Mouse (Mus musculus): ENCODE measurements around the gene Espl1.
"Not testable (repeated sequence)": the region's sequence is repeated elsewhere in the genome, so short reads cannot be mapped to it uniquely, and the experiment has no call there.

Gene Espl1

DNA sequence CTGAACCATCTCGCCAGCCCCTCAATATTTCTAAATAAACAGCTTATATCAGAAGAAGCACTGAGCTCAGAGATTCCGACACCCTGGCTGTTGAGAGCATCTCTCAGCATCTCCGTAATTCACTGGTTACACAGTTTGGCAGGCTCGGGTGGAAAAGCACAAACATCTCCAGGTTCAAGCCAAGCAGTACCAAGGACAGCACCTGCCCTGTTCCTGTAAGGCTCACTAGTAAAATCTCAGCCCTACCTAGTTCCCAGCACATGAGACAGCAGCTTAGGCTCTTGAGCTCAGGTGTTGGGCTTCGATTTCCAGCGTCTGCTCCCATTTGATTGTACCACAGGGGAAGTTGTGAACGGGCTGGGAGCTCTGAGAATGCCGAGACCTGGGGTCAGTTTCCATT lies 39.2 kb downstream of the Espl1 start:
- DNase-seq (ENCODE audit: low read depth, low spot score): no peak

DNA sequence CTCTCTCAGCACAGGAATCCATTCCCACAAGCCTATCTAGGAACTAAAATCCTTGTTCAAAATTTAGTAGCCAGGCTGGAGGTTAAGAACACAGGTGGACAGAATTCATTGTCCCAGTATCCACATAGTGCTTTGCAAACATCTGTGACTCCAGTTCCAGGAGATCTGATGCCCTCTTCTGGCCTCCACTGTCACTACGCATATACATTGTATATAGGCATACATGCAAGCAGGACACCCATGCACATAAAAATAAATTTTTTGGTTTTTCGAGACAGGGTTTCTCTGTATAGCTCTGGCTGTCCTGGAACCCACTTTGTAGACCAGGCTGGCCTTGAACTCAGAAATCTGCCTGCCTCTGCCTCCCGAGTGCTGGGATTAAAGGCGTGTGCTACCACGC lies 39.9 kb downstream of the Espl1 start:
- DNase-seq (ENCODE audit: low read depth, low spot score): not testable (repeated sequence)

DNA sequence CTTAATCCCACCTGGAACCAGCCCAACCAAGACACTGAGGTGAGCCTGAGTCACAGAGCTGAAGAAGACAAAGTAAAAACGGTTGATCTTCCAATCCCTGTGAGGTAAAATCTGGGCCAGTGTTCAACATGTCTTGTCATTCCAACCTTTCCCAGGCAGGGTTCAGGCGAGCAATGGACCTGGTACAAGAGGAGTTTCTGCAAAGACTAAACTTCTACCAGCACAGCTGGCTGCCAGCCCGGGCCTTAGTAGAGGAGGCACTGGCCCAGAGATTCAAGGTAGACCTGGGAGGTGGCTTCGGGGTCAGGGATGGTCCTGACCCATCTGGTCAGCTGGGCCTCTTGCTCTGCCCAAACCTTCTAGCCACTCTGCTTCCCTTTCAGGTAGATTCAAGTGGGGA lies 40.9 kb downstream of the Espl1 start:
- DNase-seq (ENCODE audit: low read depth, low spot score): no peak

- no peak for DNase-seq (ENCODE audit: low read depth, low spot score)
Observed at GRCm38 (mm10) chr15:102339612-102340011, 43.5 kb downstream of the Espl1 start.

GRCm38 (mm10) chr15:102341580-102341979 lies 45.5 kb downstream of the Espl1 start:
- DNase-seq (ENCODE audit: low read depth, low spot score): no peak

DNA sequence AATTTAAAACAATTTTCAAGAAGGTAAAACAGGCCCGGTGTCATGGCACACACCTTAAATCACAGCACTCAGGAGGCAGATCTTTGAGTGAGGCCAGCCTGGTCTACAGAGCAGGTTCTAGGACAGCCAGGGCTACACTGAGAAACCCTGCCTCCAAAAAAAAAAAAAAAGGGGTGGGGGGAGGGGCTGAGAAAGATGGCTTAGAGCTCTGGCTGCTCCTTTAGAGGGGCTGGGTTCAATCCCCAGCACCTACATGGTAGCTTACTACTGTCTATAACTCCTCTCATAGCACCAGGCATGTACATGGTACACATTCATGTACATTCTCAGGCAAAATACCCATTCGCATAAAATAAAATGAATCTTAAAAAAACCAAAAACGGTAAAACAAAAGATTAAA lies 48.4 kb downstream of the Espl1 start:
- no peak for DNase-seq (ENCODE audit: low read depth, low spot score)

DNA sequence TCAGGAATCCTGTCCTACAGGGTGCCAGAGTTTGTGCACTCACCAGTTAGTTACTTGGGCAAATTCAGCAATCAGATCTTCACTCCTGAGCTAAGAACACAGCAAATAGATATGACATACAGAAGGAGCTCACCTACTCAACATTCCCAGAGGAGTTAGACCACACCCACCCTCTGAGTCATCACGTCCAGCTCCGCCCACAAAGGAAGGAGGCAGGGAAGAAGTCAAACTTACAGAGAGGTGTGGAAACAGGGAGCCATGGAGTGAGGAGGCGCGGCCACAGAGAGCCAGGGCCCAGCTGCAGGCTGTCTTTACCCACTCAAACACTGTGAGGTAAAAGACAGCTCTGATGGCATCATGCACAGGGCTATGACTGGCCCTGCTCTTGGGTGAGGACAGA lies 50.4 kb downstream of the Espl1 start:
- DNase-seq (ENCODE audit: low read depth, low spot score): no peak

DNA sequence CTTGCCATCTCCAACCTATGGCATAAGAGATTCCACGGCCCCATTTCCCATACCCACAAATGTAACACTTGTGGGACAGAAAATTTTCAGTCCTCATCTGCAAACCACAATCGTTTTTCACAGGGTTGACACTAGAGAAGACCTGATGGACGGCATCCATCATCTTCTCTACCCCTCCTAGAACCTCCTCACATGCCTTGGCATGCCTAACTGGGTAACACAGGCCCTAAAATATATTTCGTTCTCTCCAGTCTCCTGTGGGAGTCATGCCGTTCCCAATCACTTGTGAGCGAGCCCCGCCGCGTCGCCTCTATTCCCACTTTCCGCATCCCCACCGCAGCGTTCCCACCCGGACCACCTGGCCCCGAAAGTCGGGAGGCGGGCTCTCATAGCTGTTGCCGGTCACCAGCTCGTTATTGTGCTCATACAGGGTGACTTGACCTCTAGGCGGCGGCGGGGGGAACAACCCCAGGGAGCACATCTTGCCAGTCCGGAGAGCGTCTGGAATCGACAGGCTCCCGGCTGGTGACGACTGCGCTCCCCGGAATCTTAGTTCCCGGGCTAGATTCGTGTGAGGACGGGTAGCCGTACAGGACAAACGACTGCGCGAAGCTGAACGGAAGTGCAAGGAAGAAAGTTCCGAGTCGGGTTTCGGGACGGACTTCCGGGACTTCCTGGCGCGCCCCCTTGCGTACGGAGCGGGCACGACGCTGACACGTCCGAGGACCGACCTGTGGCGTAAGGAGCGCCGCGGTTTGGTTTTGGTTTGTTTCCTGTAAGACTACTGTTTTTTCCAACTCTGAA lies 54.3 kb downstream of the Espl1 start, which contains the start of gene Aaas:
Aaas (minus strand) TSS at position 634 of the 804 bp plus-strand sequence.
- peak; percentile 91 for DNase-seq (ENCODE audit: low read depth, low spot score)

GRCm38 (mm10) chr15:102350942-102351291 lies 54.9 kb downstream of the Espl1 start:
- no peak for DNase-seq (ENCODE audit: low read depth, low spot score)

GRCm38 (mm10) chr15:102352177-102352576 lies 56.1 kb downstream of the Espl1 start:
- DNase-seq (ENCODE audit: low read depth, low spot score): no peak

- no peak for DNase-seq (ENCODE audit: low read depth, low spot score)
Observed at GRCm38 (mm10) chr15:102353986-102354385, 57.9 kb downstream of the Espl1 start.

GRCm38 (mm10) chr15:102355134-102355870 lies 59.2 kb downstream of the Espl1 start:
- DNase-seq (ENCODE audit: low read depth, low spot score): no peak

GRCm38 (mm10) chr15:102355871-102356441 lies 59.9 kb downstream of the Espl1 start:
- DNase-seq (ENCODE audit: low read depth, low spot score): no peak

DNA sequence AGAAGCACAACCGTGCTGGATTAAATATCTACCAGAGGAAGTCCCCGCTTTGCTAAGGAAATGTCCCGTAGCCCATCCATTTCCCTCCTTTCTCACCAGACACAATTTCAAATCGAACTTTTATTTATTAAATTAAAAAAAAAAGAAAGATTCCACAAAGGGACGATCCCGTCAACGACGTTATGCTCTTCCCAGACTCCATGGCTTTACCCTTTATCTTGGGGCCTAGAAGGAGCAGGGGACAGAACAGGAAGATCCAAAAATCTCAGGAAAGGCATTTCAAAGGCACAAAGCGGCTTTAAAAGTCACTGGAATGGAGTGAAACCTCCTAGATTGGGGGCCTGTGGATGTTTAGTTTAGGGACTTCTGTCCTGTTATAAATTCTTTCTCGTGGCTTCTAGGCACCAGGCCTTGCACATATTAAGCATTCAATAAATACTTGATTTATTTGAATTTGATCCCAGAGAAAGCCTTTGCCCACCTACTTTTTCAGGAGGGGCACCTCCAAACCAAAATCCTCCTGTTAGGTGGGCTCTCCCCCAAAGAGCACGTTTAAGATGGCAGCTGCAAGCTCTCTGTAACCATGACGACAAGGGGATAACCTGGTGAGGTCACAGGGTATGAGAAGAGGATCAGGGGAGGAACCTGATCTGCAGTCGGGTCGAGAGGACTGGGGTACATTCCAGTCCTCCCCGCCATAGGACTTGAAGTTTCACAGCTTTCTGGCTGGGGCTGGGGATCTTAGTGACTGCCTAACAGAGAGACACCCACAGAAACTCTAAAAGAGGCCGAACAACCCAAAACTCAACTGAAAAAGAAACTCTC lies 60.6 kb downstream of the Espl1 start:
- no peak for DNase-seq (ENCODE audit: low read depth, low spot score)

GRCm38 (mm10) chr15:102358126-102358525 lies 62.1 kb downstream of the Espl1 start:
- DNase-seq (ENCODE audit: low read depth, low spot score): no peak

DNA sequence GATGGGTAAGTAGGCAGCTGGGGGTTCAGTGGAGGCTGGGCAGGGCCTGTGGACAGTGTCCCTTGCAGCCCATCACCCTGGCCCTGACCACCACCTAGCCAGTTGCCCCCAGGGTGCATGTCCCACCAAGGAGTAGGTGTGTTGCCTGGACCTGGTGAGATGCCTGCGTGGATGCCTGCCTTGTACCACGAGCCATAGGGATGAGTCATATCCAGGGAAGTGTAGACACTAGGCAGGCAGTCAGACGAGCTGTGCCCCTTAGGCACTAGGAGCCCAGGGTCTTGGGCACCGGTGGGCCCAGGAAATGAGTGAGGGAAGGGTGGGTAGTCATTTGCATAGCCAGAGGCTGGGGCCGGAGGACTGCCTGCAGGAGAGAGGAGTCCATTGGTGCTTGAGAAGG lies 62.8 kb downstream of the Espl1 start:
- DNase-seq (ENCODE audit: low read depth, low spot score): no peak

DNA sequence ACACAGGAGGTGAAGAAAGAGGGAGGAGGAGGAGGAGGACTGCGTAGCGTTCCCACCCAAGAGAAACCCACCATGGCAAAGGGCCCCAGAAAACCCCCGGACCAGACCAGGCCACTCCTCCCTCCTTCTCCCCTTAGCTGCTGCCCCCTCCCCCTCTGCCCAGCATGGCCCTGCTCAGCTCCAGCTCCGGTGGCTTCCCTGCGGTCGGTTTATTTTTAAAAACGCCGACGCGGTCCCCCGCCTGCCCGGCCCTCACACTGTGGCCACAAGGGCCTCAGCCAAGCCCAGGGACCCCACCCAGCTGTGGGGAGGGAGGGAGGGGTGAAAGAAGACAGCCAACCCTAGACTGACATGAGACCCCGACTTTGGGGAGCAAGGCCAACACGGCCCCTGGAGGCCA lies 66.6 kb downstream of the Espl1 start:
- DNase-seq (ENCODE audit: low read depth, low spot score): no peak

GRCm38 (mm10) chr15:102364678-102365077 lies 68.6 kb downstream of the Espl1 start:
- DNase-seq (ENCODE audit: low read depth, low spot score): no peak

DNA sequence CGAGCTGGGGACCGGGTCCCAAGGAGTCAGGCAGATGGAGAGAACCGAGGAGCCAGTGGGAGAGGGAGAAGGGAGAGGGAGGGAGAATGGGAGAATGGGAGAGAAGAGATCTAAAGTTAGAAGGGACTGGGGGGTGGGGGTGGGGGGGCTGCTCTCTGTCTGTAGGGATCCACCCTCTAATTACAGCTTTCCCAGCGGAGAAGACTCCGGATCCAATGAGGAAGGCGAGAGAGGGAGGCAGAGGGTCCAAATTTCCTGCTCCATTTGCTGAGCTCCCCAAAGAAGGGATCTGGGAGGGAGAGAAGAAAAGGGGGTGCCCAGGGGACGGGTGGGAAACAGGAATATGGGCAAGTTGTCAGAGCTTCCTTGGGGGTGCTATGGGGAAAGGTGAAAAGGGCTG lies 70.2 kb downstream of the Espl1 start:
- no peak for DNase-seq (ENCODE audit: low read depth, low spot score)

DNA sequence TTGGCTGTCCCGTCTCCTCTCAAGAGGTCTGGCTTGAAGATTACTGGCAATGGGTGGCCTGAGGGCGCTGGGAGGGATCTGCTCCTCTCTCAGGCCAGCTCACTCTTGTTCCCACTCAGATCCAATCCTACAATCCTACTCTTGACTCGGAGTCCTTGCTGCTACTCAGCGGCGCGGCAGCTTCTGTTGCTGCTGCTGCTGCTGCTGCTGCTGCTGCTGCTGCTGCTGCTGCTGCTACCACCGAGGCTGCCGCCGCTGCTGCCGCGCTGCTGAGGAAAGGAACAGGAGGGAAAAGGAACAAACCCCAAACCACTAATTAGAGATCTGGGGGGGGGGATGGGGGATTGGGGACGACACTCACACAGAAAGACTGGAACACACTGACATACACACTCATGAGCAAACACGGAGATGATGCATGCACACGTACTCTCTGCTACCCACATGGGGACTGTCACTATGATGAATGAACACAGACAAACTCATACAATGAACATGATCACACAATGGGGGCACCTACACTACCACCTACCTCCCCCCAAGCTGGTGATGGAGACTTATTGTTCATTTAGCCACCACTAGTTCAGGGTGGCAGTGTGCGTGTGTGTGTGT lies 70.8 kb downstream of the Espl1 start, which contains the start of gene Sp7:
Sp7 (minus strand) TSS at position 450 of the 612 bp plus-strand sequence.
- DNase-seq (ENCODE audit: low read depth, low spot score): no peak

- no peak for DNase-seq (ENCODE audit: low read depth, low spot score)
Observed at GRCm38 (mm10) chr15:102369972-102370371, 73.9 kb downstream of the Espl1 start.
